ENCODE assay signal across 8 mouse cellular contexts in the genomic region with DNA sequence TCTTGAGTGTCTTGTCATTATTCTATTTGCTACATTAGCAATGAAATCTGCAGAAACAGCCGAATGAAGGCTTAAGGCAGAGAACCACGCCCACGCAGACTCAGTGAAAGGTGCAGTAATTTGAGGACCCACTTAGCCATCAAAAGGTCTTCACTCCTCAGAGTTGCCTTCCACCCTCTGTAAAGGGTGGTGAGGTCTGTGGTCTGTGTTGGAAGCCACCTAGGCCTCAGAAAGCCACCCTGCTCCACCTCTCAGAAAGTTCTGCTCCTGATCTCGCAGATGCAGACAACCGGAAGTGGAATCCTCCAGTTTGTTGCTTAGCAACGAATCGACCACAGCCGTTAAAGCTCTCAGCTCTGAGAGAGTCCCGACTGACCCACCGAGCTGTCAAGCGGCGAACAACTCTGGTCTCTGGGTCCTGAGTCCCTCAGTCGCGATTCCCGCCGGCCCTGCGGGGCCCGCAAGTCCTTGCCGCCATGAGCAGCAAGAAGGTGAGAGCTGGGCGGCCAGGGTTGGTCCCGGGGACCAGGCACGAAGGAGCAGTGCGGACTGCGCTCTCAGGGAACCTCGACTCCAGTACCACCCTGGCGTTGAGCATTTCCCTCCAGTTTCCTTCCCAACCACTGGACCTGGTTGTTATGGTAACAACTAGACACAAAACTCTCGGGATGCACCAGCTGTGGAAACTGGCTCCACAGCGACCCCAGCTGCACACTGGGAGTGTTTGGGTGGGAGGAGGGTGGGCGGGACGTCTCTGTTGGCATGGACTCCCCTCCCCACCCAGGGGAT. TPM values are rescaled to one million over a fixed set of nuclear protein-coding genes. Genes with fewer than 3 reads are reported as not detected.
DNase-seq lines count a peak whose midpoint lies in the region; ATAC-seq lines count a peak whose summit lies in the region.

A gene (plus strand): TSS at position 456 of the 789 bp plus-strand sequence.

- 9% methylated on average over 30 of the region's 30 CpGs for WGBS in kidney, embryonic 14.5 days
- WGBS in limb, embryonic 15.5 days: 9% methylated on average over 30 of the region's 30 CpGs

- H3K4me2 ChIP-seq in kidney, embryonic 14.5 days (replicated peaks; ENCODE audit: low read depth, low read length): peak within 1 kb of the TSS; percentile 68
- H3K4me2 ChIP-seq in limb, embryonic 15.5 days: peak within 1 kb of the TSS; percentile 89

- no peaks in the 10 kb centered on the region for H3K36me3 ChIP-seq in kidney, embryonic 14.5 days (ENCODE audit: control insufficient read depth, insufficient read depth, low read length)
- no peaks in the 10 kb centered on the region for H3K36me3 ChIP-seq in limb, embryonic 15.5 days

- H3K9me3 ChIP-seq in kidney, embryonic 14.5 days (ENCODE audit: control insufficient read depth, low read length): no peaks in the 10 kb centered on the region
- no peaks in the 10 kb centered on the region for H3K9me3 ChIP-seq in limb, embryonic 15.5 days

- peak within 1 kb of the TSS; percentile 46; the same call in 1 of the 2 replicates for H3K9ac ChIP-seq in kidney, embryonic 14.5 days (ENCODE audit: low read depth, low read length)
- H3K9ac ChIP-seq in limb, embryonic 15.5 days: 0 out of 2 replicates have a peak within 1 kb of the TSS, but pooled peaks have one; percentile 20

- H3K27me3 ChIP-seq in kidney, embryonic 14.5 days (ENCODE audit: control insufficient read depth, insufficient read depth, low read length): no peaks in the 10 kb centered on the region
- H3K27me3 ChIP-seq in limb, embryonic 15.5 days: no peaks in the 10 kb centered on the region

- H3K4me1 ChIP-seq in kidney, embryonic 14.5 days (ENCODE audit: control insufficient read depth, insufficient read depth, low read length): 0 out of 2 replicates have a peak, but pooled peaks cover 3% of the 10 kb centered on the region
- peaks cover 9% of the 10 kb centered on the region; the same call in 1 of the 2 replicates for H3K4me1 ChIP-seq in limb, embryonic 15.5 days

- peak within 1 kb of the TSS; percentile 47 for H3K4me3 ChIP-seq in kidney, embryonic 14.5 days (ENCODE audit: low read length)
- peak within 1 kb of the TSS; percentile 47 for H3K4me3 ChIP-seq in limb, embryonic 15.5 days

- H3K27ac ChIP-seq in kidney, embryonic 14.5 days (ENCODE audit: low read depth, low read length): no peak within 1 kb of the TSS
- no peak within 1 kb of the TSS for H3K27ac ChIP-seq in limb, embryonic 15.5 days

- peak; percentile 90 for ATAC-seq in kidney, embryonic 14.5 days (ENCODE audit: low FRiP score, low TSS enrichment)
- ATAC-seq in limb, embryonic 15.5 days (ENCODE audit: insufficient number of reproducible peaks, low FRiP score, low TSS enrichment, low read depth): peak; percentile 66
- no peak for ATAC-seq in megakaryocyte progenitor cell, adult 5-6 weeks (replicated peaks; ENCODE audit: poor library complexity)

- DNase-seq in kidney, adult 11 months: no peak
- peak; percentile 20 for DNase-seq in brain, embryonic 18.5 days (ENCODE audit: low read depth, low spot score)
- DNase-seq in heart, postnatal 4 days: peak; percentile 8
- DNase-seq in retina, embryonic 14.5 days (ENCODE audit: low spot score): peak; percentile 67
- DNase-seq in adrenal gland, postnatal 25 days: no peak

RNA-seq across cellular contexts. Expression of the gene that starts here (rescaled TPM):
- polyA plus RNA-seq in kidney, embryonic 14.5 days (2014; fragmentation: Nextera tagmentation; extraction: Ambion mirVana): 0.06 and 0.11 TPM in 2 replicates
- total RNA-seq in heart, postnatal 4 days (2021): under 1 TPM in 1 of 2 experiments, not detected in 1; 0.05 TPM
- 0.07 and 0.08 TPM in 2 replicates for polyA plus RNA-seq in limb, embryonic 15.5 days (2015; fragmentation: Nextera tagmentation; extraction: Ambion mirVana)
- total RNA-seq in megakaryocyte progenitor cell, adult 5-6 weeks (2015): not detected in 2 replicates
- total RNA-seq in megakaryocyte progenitor cell, adult 5-6 weeks (2017): not detected in 2 replicates
- 0.19 and 0.39 TPM in 2 replicates for total RNA-seq in adrenal gland, postnatal 25 days (2021)

Comparison
In these comparisons a context has a peak if more than half of its experiments do, and no peak if none do; other contexts are left out.
1. Peak in ATAC-seq, H3K4me3 ChIP-seq, H3K9ac ChIP-seq and H3K4me2 ChIP-seq in kidney, embryonic 14.5 days; RNA of the gene not detected or under 1 TPM.
2. Peak in DNase-seq in heart, postnatal 4 days; RNA of the gene not detected or under 1 TPM.
3. Peak in ATAC-seq, H3K4me3 ChIP-seq, H3K9ac ChIP-seq and H3K4me2 ChIP-seq in limb, embryonic 15.5 days; RNA of the gene not detected or under 1 TPM.
4. DNase-seq: peak in brain, embryonic 18.5 days (single experiment) and retina, embryonic 14.5 days (single experiment); none in kidney, adult 11 months (single experiment) and adrenal gland, postnatal 25 days (single experiment).